Mouse (Mus musculus) heart, postnatal 0 days (tissue): ENCODE results near the gene Mitf. TPM values are rescaled to one million over a fixed set of nuclear protein-coding genes. Genes with fewer than 3 reads are reported as not detected.
A peak's percentile ranks its signal among the peaks of the same experiment; 100 is the strongest.

Experiments used
- ATAC-seq: fragments of 200-750 bp; cut with Nextera tagmentation; 2 replicates; pipeline ENCODE4 v1.8.0; 2017; ENCODE audit warnings: low read depth, moderate number of reproducible peaks, moderate library complexity; ENCODE audit not compliant: insufficient read depth
- DNase-seq: peaks from one replicate; pipeline ENCODE4 v3.0.0-alpha.2; 2016; ENCODE audit warnings: low spot score
- H3K27ac ChIP-seq: fragments of 300-500 bp; sonication (generic); 2 replicates; pipeline ENCODE4 v1.5.1; 2014; ENCODE audit warnings: low read depth, mild to moderate bottlenecking
- H3K27me3 ChIP-seq: fragments of 300-500 bp; sonication (generic); 2 replicates; pipeline ENCODE4 v1.6.1; 2014; ENCODE audit warnings: low read length, mixed read lengths; ENCODE audit not compliant: control insufficient read depth, insufficient read depth
- H3K36me3 ChIP-seq: fragments of 300-500 bp; sonication (generic); replicated peaks from 2 replicates; pipeline ENCODE4 v1.6.1; 2014; ENCODE audit warnings: low read length, mixed read lengths; ENCODE audit not compliant: control insufficient read depth, insufficient read depth
- H3K4me1 ChIP-seq: fragments of 300-500 bp; sonication (generic); 2 replicates; pipeline ENCODE4 v1.6.1; 2014; ENCODE audit warnings: antibody characterized with exemption; ENCODE audit not compliant: control insufficient read depth, insufficient read depth
- H3K4me2 ChIP-seq: fragments of 300-500 bp; sonication (generic); 2 replicates; pipeline ENCODE4 v1.6.1; 2014; ENCODE audit warnings: low read depth, mild to moderate bottlenecking, low read length, moderate library complexity
- H3K4me3 ChIP-seq: fragments of 300-500 bp; sonication (generic); 2 replicates; pipeline ENCODE4 v1.5.1; 2014; ENCODE audit warnings: low read depth, low read length
- H3K9ac ChIP-seq: fragments of 300-500 bp; sonication (generic); replicated peaks from 2 replicates; pipeline ENCODE4 v1.6.1; 2014; ENCODE audit warnings: low read depth, low read length, mixed read lengths
- H3K9me3 ChIP-seq: fragments of 300-500 bp; sonication (generic); replicated peaks from 2 replicates; pipeline ENCODE4 v1.6.1; 2016; ENCODE audit warnings: low read length; ENCODE audit not compliant: control insufficient read depth
- CTCF ChIP-seq: IDR thresholded peaks from 2 replicates; pipeline ENCODE4 v1.5.1; 2016; ENCODE audit warnings: antibody characterized with exemption, control low read depth, low read depth
- EP300 ChIP-seq: IDR thresholded peaks from 2 replicates; pipeline ENCODE4 v1.6.1; 2016; ENCODE audit warnings: antibody characterized with exemption, low read depth
- WGBS: fragments of 180-500 bp; shearing (Covaris S2); extraction: QIAGEN DNeasy Blood & Tissue Kit; methylation state at CpG from one replicate; pipeline ENCODE4 v1.1.7; 2014; 5-methylcytosine and 5-hydroxymethylcytosine counted together
- polyA plus RNA-seq: library from polyadenylated mRNA; unstranded; fragments of >200 nt; fragmentation: Nextera tagmentation; extraction: Ambion mirVana; gene quantifications from 2 replicates; pipeline ENCODE4 v1.2.1, GENCODE M21; 2015
- total RNA-seq: library from RNA; depleted of rRNA; stranded (reverse); fragments of >200 nt; gene quantifications from 2 replicates; pipeline ENCODE4 v1.2.3, GENCODE M21; 2014; ENCODE audit warnings: low replicate concordance

Mitf gene
- total and polyA plus RNA-seq, 2 experiments from 2014 or later: 26.2 to 94.1 TPM

- WGBS: 91% methylated on average over 4 of the region's 4 CpGs
- no peak overlapping the region for H3K4me3 ChIP-seq
- DNase-seq (no peak), ATAC-seq (no peak)
- H3K9ac ChIP-seq: no peak overlapping the region
- no peaks in the 10 kb centered on the region for H3K27me3 ChIP-seq
- H3K4me1 ChIP-seq: no peaks in the 10 kb centered on the region
- TF ChIP-seq EP300: no peak
- TF ChIP-seq CTCF: no peak
- no peak overlapping the region for H3K4me2 ChIP-seq
- no peak overlapping the region for H3K27ac ChIP-seq
- no peaks in the 10 kb centered on the region for H3K9me3 ChIP-seq
- no peaks in the 10 kb centered on the region for H3K36me3 ChIP-seq
Measured at GRCm38 (mm10) chr6:97871296-97872030, 64.6 kb downstream of the Mitf start.

- H3K36me3 ChIP-seq: no peaks in the 10 kb centered on the region
- no peak overlapping the region for H3K9ac ChIP-seq
- H3K4me2 ChIP-seq: no peak overlapping the region
- TF ChIP-seq EP300 (no peak), CTCF (no peak)
- no peaks in the 10 kb centered on the region for H3K27me3 ChIP-seq
- no peak for DNase-seq
- H3K4me1 ChIP-seq: peaks cover 11% of the 10 kb centered on the region
- H3K4me3 ChIP-seq: no peak overlapping the region
- no peak for ATAC-seq
- 51% methylated on average over 2 of the region's 2 CpGs for WGBS
- H3K9me3 ChIP-seq: no peaks in the 10 kb centered on the region
- no peak overlapping the region for H3K27ac ChIP-seq
Measured at GRCm38 (mm10) chr6:97873102-97873501, 66.2 kb downstream of the Mitf start.

GRCm38 (mm10) chr6:97876990-97877389 is 70.1 kb downstream of the Mitf start:
- Histone ChIP-seq H3K27ac (peak overlapping the region; percentile 86), H3K36me3 (no peaks in the 10 kb centered on the region), H3K9me3 (no peaks in the 10 kb centered on the region), H3K4me2 (no peak overlapping the region), H3K4me3 (no peak overlapping the region), H3K9ac (no peak overlapping the region), H3K4me1 (peaks cover 46% of the 10 kb centered on the region), H3K27me3 (no peaks in the 10 kb centered on the region)
- no peak for TF ChIP-seq CTCF
- ATAC-seq: no peak
- DNase-seq: no peak
- WGBS: 54% methylated on average over 2 of the region's 2 CpGs

GRCm38 (mm10) chr6:97877492-97877891 is 70.6 kb downstream of the Mitf start:
- Histone ChIP-seq H3K4me1 (peaks cover 50% of the 10 kb centered on the region), H3K4me2 (no peak overlapping the region; the same call in 1 of the 2 replicates), H3K4me3 (no peak overlapping the region), H3K9me3 (no peaks in the 10 kb centered on the region), H3K36me3 (no peaks in the 10 kb centered on the region), H3K27me3 (no peaks in the 10 kb centered on the region), H3K9ac (no peak overlapping the region), H3K27ac (peak overlapping the region; percentile 86)
- DNase-seq: peak; percentile 84
- ATAC-seq: peak; percentile 74
- 24% methylated on average over 6 of the region's 6 CpGs for WGBS
- TF ChIP-seq CTCF (no peak), EP300 (no peak)

- Histone ChIP-seq H3K27me3 (no peaks in the 10 kb centered on the region), H3K4me1 (peaks cover 63% of the 10 kb centered on the region), H3K9ac (no peak overlapping the region), H3K36me3 (no peaks in the 10 kb centered on the region), H3K27ac (peak overlapping the region; percentile 84), H3K4me3 (no peak overlapping the region), H3K9me3 (no peaks in the 10 kb centered on the region), H3K4me2 (peak overlapping the region; percentile 29)
- 15% methylated on average over 5 of the region's 5 CpGs for WGBS
- peak; percentile 65; the same call in 1 of the 2 replicates for ATAC-seq
- DNase-seq: peak; percentile 80
- no peak for TF ChIP-seq CTCF
- peak; percentile 62 for TF ChIP-seq EP300
Measured at GRCm38 (mm10) chr6:97880363-97880762, 73.5 kb downstream of the Mitf start.

- Histone ChIP-seq H3K9me3 (no peaks in the 10 kb centered on the region), H3K4me1 (peaks cover 62% of the 10 kb centered on the region), H3K27me3 (no peaks in the 10 kb centered on the region), H3K4me3 (no peak overlapping the region), H3K4me2 (no peak overlapping the region), H3K9ac (0 out of 2 replicates have a peak overlapping the region, but pooled peaks have one; percentile 6), H3K27ac (peak overlapping the region; percentile 84), H3K36me3 (no peaks in the 10 kb centered on the region)
- WGBS: 12% methylated on average over 3 of the region's 3 CpGs
- peak; percentile 80 for DNase-seq
- TF ChIP-seq CTCF (peak; percentile 26; the same call in 1 of the 2 replicates), EP300 (no peak)
- ATAC-seq: peak; percentile 50
Measured at GRCm38 (mm10) chr6:97881935-97882334, 75.1 kb downstream of the Mitf start.
